Mouse (Mus musculus): ENCODE measurements at regions not wholly inside any gene's neighbourhood (a gene's known extent, or its start where the extent isn't known, plus 50 kb on each side); places are given as distances from the start of the nearest gene placed in this dataset.

DNA sequence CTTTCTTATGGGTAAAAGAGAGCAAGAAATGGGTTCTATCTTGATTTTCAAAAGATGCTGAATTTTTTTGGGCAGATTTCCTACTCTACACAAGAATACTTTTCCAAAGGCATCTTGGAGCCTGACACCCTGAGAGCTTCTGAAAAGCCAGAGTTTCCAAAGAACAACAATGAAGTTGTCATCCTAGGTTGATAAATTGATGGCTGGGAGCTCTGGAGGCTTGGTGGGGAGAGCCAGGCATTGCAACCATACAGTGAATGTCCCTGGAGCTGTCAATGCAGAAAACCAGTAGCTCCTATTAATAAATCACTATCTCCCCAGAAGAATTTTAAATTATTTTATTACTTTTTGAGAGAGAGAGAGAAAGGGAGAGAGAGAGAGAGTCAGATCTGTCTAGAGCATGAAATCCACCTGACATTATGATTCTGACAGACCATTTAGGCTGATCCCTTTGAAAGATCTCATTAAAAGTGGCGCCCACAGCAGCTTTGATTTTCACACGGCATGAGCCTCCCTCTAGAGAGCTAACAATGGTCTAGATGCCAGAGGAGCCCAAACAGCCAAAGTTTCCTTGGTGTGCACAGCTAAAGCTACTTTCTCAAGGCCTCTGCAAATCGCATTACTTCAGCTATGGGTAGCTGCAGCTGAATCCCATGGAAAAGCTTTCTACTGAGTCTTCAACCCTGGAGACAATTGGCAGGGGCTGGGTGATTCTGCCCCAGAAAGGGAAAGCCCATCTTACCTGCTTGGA, 395.4 kb downstream of the Mllt3 start:
- TF ChIP-seq POLR2A (IDR thresholded peaks at IDR 0.05; ENCODE audit: low read depth, low read length) (no peak), CTCF (IDR thresholded peaks at IDR 0.05; ENCODE audit: borderline replicate concordance, insufficient read depth, low read length) (no peak)
